Mouse (Mus musculus) liver, embryonic 14.5 days (tissue): Measurements from ENCODE around the gene Bsn.

Experiments
- CTCF ChIP-seq: IDR thresholded peaks from 2 replicates; pipeline ENCODE4 v1.5.1; 2016; ENCODE audit warnings: antibody characterized with exemption, low read depth, control low read depth
- EP300 ChIP-seq: IDR thresholded peaks from 2 replicates; pipeline ENCODE4 v1.6.1; 2016; ENCODE audit warnings: antibody characterized with exemption, low read depth

DNA sequence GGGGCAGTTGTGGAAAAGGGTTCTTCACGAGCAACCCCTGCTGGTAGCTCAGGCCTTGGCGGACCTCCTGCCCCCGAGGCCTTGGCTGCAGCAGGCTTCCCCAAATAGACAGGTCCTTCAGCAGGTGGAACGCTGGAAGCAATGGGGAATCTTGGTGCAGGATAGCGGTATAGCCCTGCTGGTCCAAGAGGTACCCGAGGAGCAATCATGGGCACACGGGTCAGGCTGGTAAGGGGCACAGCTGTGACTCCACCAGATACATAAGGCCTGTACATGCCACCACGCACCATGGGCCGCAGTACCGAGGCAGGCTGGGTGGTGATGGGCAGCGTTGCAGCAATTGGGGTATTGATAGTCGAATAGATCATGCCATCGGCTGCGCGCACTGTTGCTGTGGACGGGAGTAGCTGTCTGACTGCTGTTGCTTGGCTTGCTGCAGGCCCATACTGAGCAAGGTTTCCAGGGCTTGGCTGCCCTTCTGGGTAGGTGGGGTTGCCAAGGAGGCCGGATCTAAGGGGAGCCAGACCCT, 78.5 kb downstream of the Bsn start:
- TF ChIP-seq CTCF (peak; percentile 31), EP300 (no peak)
